Mouse (Mus musculus) frontal cortex, adult (tissue): Measurements from ENCODE around the gene Tnp2.
"Not testable (repeated sequence)": the region's sequence is repeated elsewhere in the genome, so short reads cannot be mapped to it uniquely, and the experiment has no call there.

Experiments
- ATAC-seq: cut with Nextera tagmentation; 2 replicates; pipeline ENCODE4 v1.9.2; 2017; ENCODE audit warnings: mild to moderate bottlenecking, moderate library complexity, mixed read lengths; ENCODE audit not compliant: low TSS enrichment

Gene Tnp2

GRCm38 (mm10) chr16:10788271-10788670 lies at the start of gene Tnp2:
Gene Tnp2, minus strand, starts transcription at chr16:10788660.
- no peak for ATAC-seq

GRCm38 (mm10) chr16:10837903-10838302 lies 49.4 kb upstream of the Tnp2 start:
- no peak for ATAC-seq

GRCm38 (mm10) chr16:10837250-10837649 lies 48.8 kb upstream of the Tnp2 start:
- ATAC-seq, result no peak

- no peak for ATAC-seq
Measured at GRCm38 (mm10) chr16:10836388-10836787, 47.9 kb upstream of the Tnp2 start.

- ATAC-seq, result peak; percentile 97
Measured at GRCm38 (mm10) chr16:10834911-10835587, 46.6 kb upstream of the Tnp2 start, which contains the start of gene Rmi2. Gene Rmi2, plus strand, starts transcription at chr16:10835059.

GRCm38 (mm10) chr16:10834542-10834910 lies 46.1 kb upstream of the Tnp2 start:
- ATAC-seq, result no peak

- ATAC-seq, result no peak
Measured at GRCm38 (mm10) chr16:10828461-10828805, 40.0 kb upstream of the Tnp2 start.

GRCm38 (mm10) chr16:10827766-10828460 lies 39.5 kb upstream of the Tnp2 start:
- ATAC-seq, result no peak

- ATAC-seq, result no peak
Measured at GRCm38 (mm10) chr16:10827269-10827668, 38.8 kb upstream of the Tnp2 start.

GRCm38 (mm10) chr16:10825840-10826239 lies 37.4 kb upstream of the Tnp2 start:
- ATAC-seq, result no peak

- ATAC-seq, result no peak
Measured at GRCm38 (mm10) chr16:10824536-10824935, 36.1 kb upstream of the Tnp2 start.

GRCm38 (mm10) chr16:10821387-10821786 lies 32.9 kb upstream of the Tnp2 start:
- no peak for ATAC-seq

- ATAC-seq, result no peak
Measured at GRCm38 (mm10) chr16:10819966-10820365, 31.5 kb upstream of the Tnp2 start.

- ATAC-seq, result no peak
Measured at GRCm38 (mm10) chr16:10818579-10819135, 30.2 kb upstream of the Tnp2 start.

GRCm38 (mm10) chr16:10814864-10815263 lies 26.4 kb upstream of the Tnp2 start:
- no peak for ATAC-seq

GRCm38 (mm10) chr16:10813726-10814125 lies 25.3 kb upstream of the Tnp2 start:
- ATAC-seq, result no peak

- no peak for ATAC-seq
Measured at GRCm38 (mm10) chr16:10812865-10813371, 24.5 kb upstream of the Tnp2 start, which contains the start of gene Gm11172. Gene Gm11172, plus strand, starts transcription at chr16:10812915.

- no peak for ATAC-seq
Measured at GRCm38 (mm10) chr16:10810376-10810775, 21.9 kb upstream of the Tnp2 start.

- ATAC-seq, result no peak
Measured at GRCm38 (mm10) chr16:10805789-10806527, 17.5 kb upstream of the Tnp2 start, which contains the start of gene Prm1. Gene Prm1, minus strand, starts transcription at chr16:10805839.

- not testable (repeated sequence) for ATAC-seq
Measured at GRCm38 (mm10) chr16:10802420-10802819, 14.0 kb upstream of the Tnp2 start.

- no peak for ATAC-seq
Measured at GRCm38 (mm10) chr16:10796034-10796433, 7.6 kb upstream of the Tnp2 start, which contains the start of gene Prm2. Gene Prm2, minus strand, starts transcription at chr16:10796134.

GRCm38 (mm10) chr16:10790702-10791101 lies 2.2 kb upstream of the Tnp2 start, which contains the start of gene Prm3:
Gene Prm3, minus strand, starts transcription at chr16:10790914.
- no peak for ATAC-seq
